Mouse (Mus musculus) liver, postnatal 0 days (tissue): ENCODE data around the gene Cox7a2l.

ENCODE experiments used
- CTCF ChIP-seq: sonication (generic); IDR thresholded peaks from 2 replicates; pipeline ENCODE4 v1.5.1; 2016; ENCODE audit warnings: antibody characterized with exemption, low read depth
- EP300 ChIP-seq: IDR thresholded peaks from 2 replicates; pipeline ENCODE4 v1.6.1; 2016; ENCODE audit warnings: antibody characterized with exemption, low read depth, mild to moderate bottlenecking

- TF ChIP-seq CTCF (no peak), EP300 (no peak)
Measured at GRCm38 (mm10) chr17:83477089-83477488, 40.0 kb downstream of the Cox7a2l start.
